ENCODE assay signal across 8 mouse cellular contexts in genomic region chrX:163957381-163957780, GRCm38 (mm10). TPM values are rescaled to one million over a fixed set of nuclear protein-coding genes. Genes with fewer than 3 reads are reported as not detected.
DNase-seq lines count a peak whose midpoint lies in the region; ATAC-seq and TF ChIP-seq lines count a peak whose summit lies in the region.

No protein-coding gene starts in this region.

- H3K9ac ChIP-seq in heart, embryonic 11.5 days (ENCODE audit: low read depth, low read length), result peak overlapping the region; percentile 80
- peak overlapping the region; percentile 82 for H3K9ac ChIP-seq in forebrain, embryonic 15.5 days (replicated peaks)
- H3K9ac ChIP-seq in liver, embryonic 15.5 days, result peak overlapping the region; percentile 78; the same call in 1 of the 2 replicates

- ATAC-seq in heart, embryonic 11.5 days (replicated peaks; ENCODE audit: insufficient number of reproducible peaks, low FRiP score, low TSS enrichment), result no peak
- ATAC-seq in forebrain, embryonic 15.5 days (replicated peaks), result peak; percentile 17
- peak; percentile 1; the same call in 1 of the 2 replicates for ATAC-seq in liver, embryonic 15.5 days (ENCODE audit: insufficient read depth)
- ATAC-seq in cerebellum, adult (ENCODE audit: insufficient number of reproducible peaks, low FRiP score, low TSS enrichment), result no peak

- H3K9me3 ChIP-seq in heart, embryonic 11.5 days (replicated peaks; ENCODE audit: control insufficient read depth, low read length), result no peaks in the 10 kb centered on the region
- no peaks in the 10 kb centered on the region for H3K9me3 ChIP-seq in E14TG2a.4 (ENCODE audit: low read length)
- H3K9me3 ChIP-seq in forebrain, embryonic 15.5 days, result no peaks in the 10 kb centered on the region
- no peaks in the 10 kb centered on the region for H3K9me3 ChIP-seq in liver, embryonic 15.5 days (replicated peaks)

- no peaks in the 10 kb centered on the region for H3K36me3 ChIP-seq in heart, embryonic 11.5 days (ENCODE audit: control insufficient read depth, insufficient read depth, low read length)
- H3K36me3 ChIP-seq in E14TG2a.4 (ENCODE audit: insufficient read depth, low read length), result peaks cover 44% of the 10 kb centered on the region
- peaks cover 22% of the 10 kb centered on the region for H3K36me3 ChIP-seq in forebrain, embryonic 15.5 days
- H3K36me3 ChIP-seq in liver, embryonic 15.5 days (replicated peaks), result peaks cover 30% of the 10 kb centered on the region

- no peak for DNase-seq in heart, postnatal 36 days
- DNase-seq in right cerebral cortex, postnatal 36 days (ENCODE audit: low spot score in 2 of 2), result no peak
- DNase-seq in right cerebral cortex, postnatal 14 days, result no peak

- H3K27me3 ChIP-seq in heart, embryonic 11.5 days (ENCODE audit: control insufficient read depth, insufficient read depth, low read length), result no peaks in the 10 kb centered on the region
- H3K27me3 ChIP-seq in E14TG2a.4 (ENCODE audit: insufficient read depth, low read length), result no peaks in the 10 kb centered on the region
- no peaks in the 10 kb centered on the region for H3K27me3 ChIP-seq in forebrain, embryonic 15.5 days
- no peaks in the 10 kb centered on the region for H3K27me3 ChIP-seq in liver, embryonic 15.5 days

- WGBS in heart, embryonic 11.5 days (ENCODE audit: insufficient replicate concordance), result 26% methylated on average over 12 of the region's 12 CpGs
- WGBS in forebrain, embryonic 15.5 days, result 38% methylated on average over 12 of the region's 12 CpGs
- 25% methylated on average over 12 of the region's 12 CpGs for WGBS in liver, embryonic 15.5 days (ENCODE audit: insufficient replicate concordance)

- TF ChIP-seq CTCF in E14TG2a.4 (conservative IDR thresholded peaks at IDR 0.05; ENCODE audit: low read length), result no peak

- peak overlapping the region; percentile 95; the same call in 1 of the 2 replicates for H3K27ac ChIP-seq in heart, embryonic 11.5 days (ENCODE audit: low read depth, low read length)
- peak overlapping the region; percentile 96 for H3K27ac ChIP-seq in forebrain, embryonic 15.5 days (replicated peaks)
- H3K27ac ChIP-seq in liver, embryonic 15.5 days (replicated peaks), result peak overlapping the region; percentile 97

- H3K4me1 ChIP-seq in heart, embryonic 11.5 days (ENCODE audit: control insufficient read depth, insufficient read depth, low read length), result no peaks in the 10 kb centered on the region
- H3K4me1 ChIP-seq in E14TG2a.4 (replicated peaks; ENCODE audit: low read depth, low read length), result peaks cover 14% of the 10 kb centered on the region
- peaks cover 5% of the 10 kb centered on the region for H3K4me1 ChIP-seq in forebrain, embryonic 15.5 days
- H3K4me1 ChIP-seq in liver, embryonic 15.5 days (replicated peaks), result peaks cover 19% of the 10 kb centered on the region

- H3K4me2 ChIP-seq in heart, embryonic 11.5 days, result peak overlapping the region; percentile 62
- H3K4me2 ChIP-seq in forebrain, embryonic 15.5 days (replicated peaks), result peak overlapping the region; percentile 51
- H3K4me2 ChIP-seq in liver, embryonic 15.5 days, result peak overlapping the region; percentile 72

- peak overlapping the region; percentile 58 for H3K4me3 ChIP-seq in heart, embryonic 11.5 days (ENCODE audit: low read depth, low read length)
- peak overlapping the region; percentile 86 for H3K4me3 ChIP-seq in E14TG2a.4 (replicated peaks; ENCODE audit: low read length)
- H3K4me3 ChIP-seq in forebrain, embryonic 15.5 days, result peak overlapping the region; percentile 74
- H3K4me3 ChIP-seq in liver, embryonic 15.5 days (replicated peaks), result peak overlapping the region; percentile 80

- intact Hi-C loops in heart, postnatal 36 days (cut with DNase I), result loop anchor here (5.0 to 10.0 kb wide), 2 partner anchors 110 to 457 kb away; partner anchors contain the start of gene Piga

RNA-seq across cellular contexts. Expression of gene Zrsr2, which starts 1.1 kb away (rescaled TPM):
- polyA plus RNA-seq in heart, embryonic 11.5 days (2014; fragmentation: Nextera tagmentation; extraction: Ambion mirVana), result 35.3 and 37.3 TPM in 2 replicates
- total RNA-seq in heart, postnatal 36 days (2021), result 10 to 100 TPM; 13.8 to 14.9 TPM
- polyA plus RNA-seq in forebrain, embryonic 15.5 days (2015; fragmentation: Nextera tagmentation; extraction: Ambion mirVana), result 55.8 and 57.2 TPM in 2 replicates
- polyA plus RNA-seq in liver, embryonic 15.5 days (2015; fragmentation: Nextera tagmentation; extraction: Ambion mirVana), result 12.8 and 12.9 TPM in 2 replicates

RNA-seq across cellular contexts. Expression of gene Ap1s2, which starts 48.6 kb away (rescaled TPM):
- polyA plus RNA-seq in heart, embryonic 11.5 days (2014; fragmentation: Nextera tagmentation; extraction: Ambion mirVana), result 20.1 and 26.0 TPM in 2 replicates
- 10 to 100 TPM; 20.9 to 22.3 TPM for total RNA-seq in heart, postnatal 36 days (2021)
- 115 and 121 TPM in 2 replicates for polyA plus RNA-seq in forebrain, embryonic 15.5 days (2015; fragmentation: Nextera tagmentation; extraction: Ambion mirVana)
- 5.0 and 5.5 TPM in 2 replicates for polyA plus RNA-seq in liver, embryonic 15.5 days (2015; fragmentation: Nextera tagmentation; extraction: Ambion mirVana)

Comparison
In these comparisons a context has a peak if more than half of its experiments do, and no peak if none do; other contexts are left out.
1. ATAC-seq: peak in forebrain, embryonic 15.5 days (single experiment) and liver, embryonic 15.5 days (single experiment); none in heart, embryonic 11.5 days (single experiment) and cerebellum, adult (single experiment).
2. Peak in every context shown above with its lines, with median percentiles within 50 percentile points of each other: H3K27ac ChIP-seq, H3K4me2 ChIP-seq, H3K4me3 ChIP-seq and H3K9ac ChIP-seq.